Mouse (Mus musculus): ENCODE measurements at regions not wholly inside any gene's neighbourhood (a gene's known extent, or its start where the extent isn't known, plus 50 kb on each side); places are given as distances from the start of the nearest gene placed in this dataset.
"Not testable (repeated sequence)": the region's sequence is repeated elsewhere in the genome, so short reads cannot be mapped to it uniquely, and the experiment has no call there.

- Histone ChIP-seq H3K9me3 (ENCODE audit: control insufficient read depth, low read length) (no peaks in the 10 kb centered on the region), H3K4me3 (replicated peaks; ENCODE audit: low read length) (no peak overlapping the region), H3K27ac (ENCODE audit: low read length) (no peak overlapping the region), H3K4me2 (ENCODE audit: low read length) (no peak overlapping the region), H3K27me3 (replicated peaks; ENCODE audit: control insufficient read depth, insufficient read depth, low read length) (no peaks in the 10 kb centered on the region), H3K9ac (replicated peaks; ENCODE audit: low read depth, low read length) (no peak overlapping the region), H3K4me1 (replicated peaks; ENCODE audit: control insufficient read depth, insufficient read depth, low read length) (0 out of 2 replicates have a peak, but pooled peaks cover 2% of the 10 kb centered on the region), H3K36me3 (ENCODE audit: control insufficient read depth, insufficient read depth) (no peaks in the 10 kb centered on the region)
- WGBS, result 58% methylated on average over 7 of the region's 7 CpGs
- ATAC-seq, result no peak
These were observed 167.2 kb upstream of the 2610301B20Rik start for GRCm38 (mm10) chr4:10707016-10707657.

- Histone ChIP-seq H3K4me3 (replicated peaks; ENCODE audit: low read length) (no peak overlapping the region), H3K27me3 (replicated peaks; ENCODE audit: control insufficient read depth, insufficient read depth, low read length) (no peaks in the 10 kb centered on the region), H3K9ac (replicated peaks; ENCODE audit: low read depth, low read length) (no peak overlapping the region), H3K9me3 (ENCODE audit: control insufficient read depth, low read length) (no peaks in the 10 kb centered on the region), H3K4me1 (replicated peaks; ENCODE audit: control insufficient read depth, insufficient read depth, low read length) (0 out of 2 replicates have a peak, but pooled peaks cover 2% of the 10 kb centered on the region), H3K27ac (ENCODE audit: low read length) (no peak overlapping the region), H3K4me2 (ENCODE audit: low read length) (no peak overlapping the region), H3K36me3 (ENCODE audit: control insufficient read depth, insufficient read depth) (no peaks in the 10 kb centered on the region)
- ATAC-seq, result 0 out of 2 replicates have a peak, but pooled peaks have one; percentile 28
- 22% methylated on average over 2 of the region's 2 CpGs for WGBS
These were observed 166.6 kb upstream of the 2610301B20Rik start for GRCm38 (mm10) chr4:10707658-10708056.

DNA sequence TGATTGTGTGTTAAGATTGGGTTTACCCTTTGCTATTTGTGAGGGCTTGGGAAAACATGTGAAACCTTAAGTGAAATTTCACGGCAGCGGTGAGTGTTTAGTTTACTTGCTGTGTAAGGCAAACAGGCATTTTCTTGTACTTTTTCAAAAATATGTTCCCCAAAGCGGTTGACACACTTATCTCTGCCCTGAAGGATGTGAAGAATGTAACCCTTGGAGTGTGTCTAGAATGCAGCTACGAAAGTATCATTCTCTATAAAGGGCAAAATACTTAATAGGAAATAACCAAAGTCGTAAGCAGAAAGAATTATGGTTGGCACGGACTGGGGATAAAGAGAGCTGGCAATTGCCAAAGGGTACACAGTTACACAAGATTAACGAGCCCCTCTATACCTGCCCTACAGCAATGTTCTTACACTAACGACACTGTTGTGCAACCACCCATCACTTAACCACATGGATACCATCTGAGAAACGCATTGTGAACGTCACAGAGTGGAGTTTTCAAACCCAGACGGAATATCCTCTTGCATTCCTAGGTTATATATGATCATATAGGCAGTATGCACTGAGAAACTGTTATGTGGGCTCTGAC lies 162.3 kb upstream of the 2610301B20Rik start:
- no peak overlapping the region for H3K4me2 ChIP-seq (ENCODE audit: low read length)
- no peak overlapping the region for H3K4me3 ChIP-seq (replicated peaks; ENCODE audit: low read length)
- no peaks in the 10 kb centered on the region for H3K9me3 ChIP-seq (ENCODE audit: control insufficient read depth, low read length)
- H3K27ac ChIP-seq (ENCODE audit: low read length), result no peak overlapping the region
- no peaks in the 10 kb centered on the region for H3K27me3 ChIP-seq (replicated peaks; ENCODE audit: control insufficient read depth, insufficient read depth, low read length)
- 58% methylated on average over 11 of the region's 11 CpGs for WGBS
- 0 out of 2 replicates have a peak, but pooled peaks cover 2% of the 10 kb centered on the region for H3K4me1 ChIP-seq (replicated peaks; ENCODE audit: control insufficient read depth, insufficient read depth, low read length)
- no peaks in the 10 kb centered on the region for H3K36me3 ChIP-seq (ENCODE audit: control insufficient read depth, insufficient read depth)
- H3K9ac ChIP-seq (replicated peaks; ENCODE audit: low read depth, low read length), result no peak overlapping the region
- no peak for ATAC-seq

DNA sequence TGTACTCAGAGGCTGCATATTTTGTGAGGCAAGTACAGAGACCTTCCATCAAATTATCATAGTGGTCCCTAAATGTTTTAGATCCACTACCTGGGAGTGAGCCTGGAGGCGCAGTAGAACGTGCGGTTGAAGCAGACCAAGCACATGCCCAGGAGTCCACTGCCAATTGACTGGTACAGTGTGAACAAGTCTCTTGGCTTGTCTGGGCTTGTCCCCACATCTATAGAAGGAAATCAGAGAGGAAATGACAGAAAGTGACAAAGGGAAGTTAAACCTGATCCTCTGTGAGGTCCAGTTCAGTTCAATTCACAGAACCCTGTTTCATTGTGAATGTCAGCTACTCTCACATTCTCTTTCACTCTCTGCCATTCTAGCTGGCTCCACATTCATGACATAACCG lies 151.0 kb upstream of the 2610301B20Rik start:
- Histone ChIP-seq H3K4me3 (replicated peaks; ENCODE audit: low read length) (no peak overlapping the region), H3K9ac (replicated peaks; ENCODE audit: low read depth, low read length) (no peak overlapping the region), H3K4me1 (replicated peaks; ENCODE audit: control insufficient read depth, insufficient read depth, low read length) (no peaks in the 10 kb centered on the region), H3K4me2 (ENCODE audit: low read length) (no peak overlapping the region), H3K9me3 (ENCODE audit: control insufficient read depth, low read length) (no peaks in the 10 kb centered on the region), H3K27me3 (replicated peaks; ENCODE audit: control insufficient read depth, insufficient read depth, low read length) (no peaks in the 10 kb centered on the region), H3K36me3 (ENCODE audit: control insufficient read depth, insufficient read depth) (no peaks in the 10 kb centered on the region), H3K27ac (ENCODE audit: low read length) (no peak overlapping the region)
- WGBS, result 77% methylated on average over 4 of the region's 4 CpGs
- no peak for ATAC-seq

- no peak overlapping the region for H3K4me3 ChIP-seq (replicated peaks; ENCODE audit: low read length)
- no peak overlapping the region for H3K4me2 ChIP-seq (ENCODE audit: low read length)
- no peak overlapping the region for H3K27ac ChIP-seq (ENCODE audit: low read length)
- ATAC-seq, result peak; percentile 38
- WGBS, result 65% methylated on average over 3 of the region's 3 CpGs
- H3K27me3 ChIP-seq (replicated peaks; ENCODE audit: control insufficient read depth, insufficient read depth, low read length), result no peaks in the 10 kb centered on the region
- H3K9me3 ChIP-seq (ENCODE audit: control insufficient read depth, low read length), result no peaks in the 10 kb centered on the region
- no peaks in the 10 kb centered on the region for H3K36me3 ChIP-seq (ENCODE audit: control insufficient read depth, insufficient read depth)
- no peaks in the 10 kb centered on the region for H3K4me1 ChIP-seq (replicated peaks; ENCODE audit: control insufficient read depth, insufficient read depth, low read length)
- no peak overlapping the region for H3K9ac ChIP-seq (replicated peaks; ENCODE audit: low read depth, low read length)
These were observed 146.4 kb upstream of the 2610301B20Rik start for GRCm38 (mm10) chr4:10727894-10728293.

DNA sequence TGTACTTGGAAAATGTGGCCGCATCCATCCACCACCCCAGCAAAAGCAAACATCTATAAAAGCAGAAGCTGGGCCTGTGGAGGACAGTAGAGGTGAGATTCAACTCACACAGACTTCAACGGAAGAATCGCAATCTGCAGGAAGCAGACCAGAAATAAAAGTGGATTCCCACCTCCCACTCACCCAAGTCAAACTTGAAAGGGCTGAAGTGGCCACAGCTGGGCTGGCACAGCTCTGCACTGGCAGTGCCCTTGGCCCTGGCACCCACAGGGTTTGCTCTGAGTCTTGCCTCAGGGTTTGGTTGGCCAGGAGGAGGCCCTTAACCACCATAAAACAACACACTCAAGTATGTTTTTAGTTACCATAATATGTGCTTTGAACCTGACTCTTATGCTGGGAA lies 129.1 kb upstream of the 2610301B20Rik start:
- no peak for ATAC-seq
- WGBS, result 94% methylated on average over 3 of the region's 3 CpGs
- no peaks in the 10 kb centered on the region for H3K4me1 ChIP-seq (replicated peaks; ENCODE audit: control insufficient read depth, insufficient read depth, low read length)

DNA sequence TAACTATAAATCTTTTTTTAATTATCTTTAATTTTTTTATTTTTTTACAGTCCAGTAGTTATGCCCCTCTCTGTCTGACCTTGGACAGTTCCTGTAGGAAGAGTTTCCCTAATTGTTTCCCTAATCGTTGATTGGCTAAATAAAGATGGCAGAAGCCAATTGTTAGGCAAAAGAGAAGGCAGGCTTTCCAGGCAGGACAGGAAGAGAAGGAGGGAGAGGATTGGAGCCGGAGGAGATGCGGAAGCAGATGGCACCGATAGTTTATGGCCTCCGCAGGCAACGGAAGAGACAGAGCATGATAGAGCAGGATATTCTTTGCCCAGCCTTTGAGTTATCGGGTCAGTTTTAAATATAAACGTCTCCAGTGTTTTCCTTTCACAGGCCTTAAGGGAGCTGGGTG lies 125.5 kb upstream of the 2610301B20Rik start:
- no peak overlapping the region for H3K4me3 ChIP-seq (replicated peaks; ENCODE audit: low read length)
- H3K9me3 ChIP-seq (ENCODE audit: control insufficient read depth, low read length), result no peaks in the 10 kb centered on the region
- WGBS, result 91% methylated on average over 8 of the region's 8 CpGs
- no peak for ATAC-seq
- H3K36me3 ChIP-seq (ENCODE audit: control insufficient read depth, insufficient read depth), result no peaks in the 10 kb centered on the region
- H3K4me1 ChIP-seq (replicated peaks; ENCODE audit: control insufficient read depth, insufficient read depth, low read length), result no peaks in the 10 kb centered on the region
- no peaks in the 10 kb centered on the region for H3K27me3 ChIP-seq (replicated peaks; ENCODE audit: control insufficient read depth, insufficient read depth, low read length)
- no peak overlapping the region for H3K4me2 ChIP-seq (ENCODE audit: low read length)
- H3K27ac ChIP-seq (ENCODE audit: low read length), result no peak overlapping the region
- no peak overlapping the region for H3K9ac ChIP-seq (replicated peaks; ENCODE audit: low read depth, low read length)

More for the DNA sequence above, 129.1 kb upstream of the 2610301B20Rik start:
- Histone ChIP-seq H3K27ac (ENCODE audit: low read length) (no peak overlapping the region), H3K9ac (replicated peaks; ENCODE audit: low read depth, low read length) (no peak overlapping the region), H3K36me3 (ENCODE audit: control insufficient read depth, insufficient read depth) (no peaks in the 10 kb centered on the region), H3K27me3 (replicated peaks; ENCODE audit: control insufficient read depth, insufficient read depth, low read length) (no peaks in the 10 kb centered on the region), H3K9me3 (ENCODE audit: control insufficient read depth, low read length) (no peaks in the 10 kb centered on the region), H3K4me2 (ENCODE audit: low read length) (no peak overlapping the region), H3K4me3 (replicated peaks; ENCODE audit: low read length) (no peak overlapping the region)

DNA sequence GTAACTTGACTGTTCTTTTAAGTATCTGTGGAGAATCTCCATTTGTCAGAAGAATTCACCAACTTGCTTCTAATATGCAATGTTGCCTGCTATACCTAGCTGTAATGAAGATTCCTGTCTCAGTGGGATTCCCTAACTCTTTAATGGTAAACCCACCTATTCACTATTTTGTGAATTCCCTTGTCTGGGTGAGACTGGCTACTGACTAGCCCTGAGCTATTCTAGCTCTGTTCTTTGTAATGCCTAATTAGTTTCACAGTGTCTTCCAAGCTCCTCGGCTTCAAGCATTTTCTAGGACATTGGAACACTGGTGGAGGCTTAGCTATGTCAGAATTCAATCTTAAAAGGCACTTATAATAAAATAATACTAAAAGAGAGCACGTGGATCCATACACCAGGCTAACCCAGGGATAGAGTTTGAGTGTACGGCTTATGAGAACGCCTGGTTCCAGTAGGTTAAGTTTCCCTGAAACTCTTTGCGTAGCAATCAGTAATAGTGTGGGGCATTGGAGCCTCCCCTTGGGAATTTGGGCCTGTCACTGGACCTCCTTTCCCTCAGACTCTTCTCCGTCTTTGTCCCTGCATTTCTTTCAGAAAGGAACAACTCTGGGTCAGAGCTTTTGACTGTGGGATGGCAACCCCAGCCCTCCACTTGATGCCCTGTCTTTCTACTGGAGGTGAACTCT lies 123.8 kb upstream of the 2610301B20Rik start:
- not testable (repeated sequence) for H3K4me1 ChIP-seq (replicated peaks; ENCODE audit: control insufficient read depth, insufficient read depth, low read length); H3K4me3 ChIP-seq (replicated peaks; ENCODE audit: low read length); H3K27me3 ChIP-seq (replicated peaks; ENCODE audit: control insufficient read depth, insufficient read depth, low read length); H3K9ac ChIP-seq (replicated peaks; ENCODE audit: low read depth, low read length); ATAC-seq; H3K36me3 ChIP-seq (ENCODE audit: control insufficient read depth, insufficient read depth); H3K9me3 ChIP-seq (ENCODE audit: control insufficient read depth, low read length); H3K4me2 ChIP-seq (ENCODE audit: low read length); H3K27ac ChIP-seq (ENCODE audit: low read length)
- 46% methylated on average over 6 of the region's 6 CpGs for WGBS

DNA sequence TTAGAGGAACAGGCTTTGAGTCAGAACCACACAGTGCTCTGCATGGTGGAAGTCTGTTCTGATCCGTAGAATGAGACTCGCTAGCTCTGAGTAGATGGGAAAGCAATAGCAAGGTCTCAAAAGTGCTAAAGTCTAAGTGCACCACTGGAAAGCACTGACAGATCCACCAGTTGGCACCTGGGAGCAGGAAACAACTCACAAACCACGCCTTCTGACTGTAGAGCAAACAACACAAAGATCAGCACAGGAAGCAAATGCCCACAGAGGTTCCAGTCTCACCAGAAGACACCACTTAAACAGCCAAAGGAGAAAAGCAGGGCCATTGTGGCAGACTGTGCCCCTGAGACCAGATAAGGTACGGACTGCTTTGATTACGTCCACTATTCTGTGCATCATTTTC lies 121.1 kb upstream of the 2610301B20Rik start:
- Histone ChIP-seq H3K4me3 (replicated peaks; ENCODE audit: low read length) (no peak overlapping the region), H3K9me3 (ENCODE audit: control insufficient read depth, low read length) (no peaks in the 10 kb centered on the region), H3K27me3 (replicated peaks; ENCODE audit: control insufficient read depth, insufficient read depth, low read length) (no peaks in the 10 kb centered on the region), H3K27ac (ENCODE audit: low read length) (no peak overlapping the region), H3K4me1 (replicated peaks; ENCODE audit: control insufficient read depth, insufficient read depth, low read length) (no peaks in the 10 kb centered on the region), H3K9ac (replicated peaks; ENCODE audit: low read depth, low read length) (no peak overlapping the region), H3K4me2 (ENCODE audit: low read length) (no peak overlapping the region), H3K36me3 (ENCODE audit: control insufficient read depth, insufficient read depth) (no peaks in the 10 kb centered on the region)
- WGBS, result 82% methylated on average over 5 of the region's 5 CpGs
- no peak for ATAC-seq
